Mouse (Mus musculus) 3134 (cell line): Measurements from ENCODE around the gene A630076J17Rik.

Source experiments
- DNase-seq: peaks from one replicate; pipeline ENCODE4 v3.0.0-alpha.2; 2011; ENCODE audit warnings: low spot score; ENCODE audit not compliant: insufficient read length; ENCODE audit errors: extremely low read depth

The A630076J17Rik gene

GRCm38 (mm10) chr3:107230527-107230926 lies at the start of gene A630076J17Rik:
Gene A630076J17Rik (plus strand): TSS chr3:107230614.
- DNase-seq = no peak

DNA sequence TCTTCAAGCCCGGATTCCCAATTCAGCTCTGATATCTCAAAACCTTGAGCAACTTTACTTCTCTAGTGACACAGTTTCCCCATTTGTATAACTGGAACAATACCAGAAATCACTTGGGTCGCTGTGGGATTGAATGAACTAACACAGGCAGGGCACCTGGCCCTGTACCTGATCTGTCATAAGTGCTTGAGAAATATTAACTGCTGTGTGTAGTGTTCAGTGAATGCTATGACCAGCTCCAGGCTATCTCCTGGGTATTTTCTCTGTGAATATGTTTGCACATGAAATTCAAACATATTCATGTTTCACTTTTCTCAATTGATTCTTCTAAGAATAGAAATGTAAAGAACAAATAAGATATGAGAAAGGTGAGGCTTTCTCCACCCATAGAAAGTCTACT lies 49.6 kb upstream of the A630076J17Rik start:
- no peak for DNase-seq

GRCm38 (mm10) chr3:107182756-107183155 lies 47.7 kb upstream of the A630076J17Rik start, which contains the start of gene Kcna10:
Gene Kcna10 (plus strand): TSS chr3:107183056.
- DNase-seq = no peak

DNA sequence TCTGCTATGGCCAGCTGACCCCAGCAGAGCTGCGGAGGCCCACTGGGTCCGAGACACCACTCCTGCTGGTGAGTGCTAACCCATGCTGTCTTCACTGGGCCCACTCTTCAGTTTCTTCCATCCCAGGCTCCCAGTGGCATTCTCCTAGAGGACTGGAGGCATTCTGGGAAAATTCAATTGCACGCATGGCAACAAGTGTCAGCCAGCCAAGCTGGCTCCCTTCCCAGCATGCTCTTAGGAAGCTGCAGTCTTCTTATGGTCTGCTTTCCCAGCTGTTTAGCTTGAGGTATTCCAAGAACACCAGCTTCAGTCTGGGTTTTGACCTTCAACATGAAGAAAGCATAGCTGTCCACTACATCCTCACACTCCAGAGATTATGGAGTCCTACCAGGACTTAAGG lies 47.2 kb upstream of the A630076J17Rik start:
- DNase-seq = no peak

DNA sequence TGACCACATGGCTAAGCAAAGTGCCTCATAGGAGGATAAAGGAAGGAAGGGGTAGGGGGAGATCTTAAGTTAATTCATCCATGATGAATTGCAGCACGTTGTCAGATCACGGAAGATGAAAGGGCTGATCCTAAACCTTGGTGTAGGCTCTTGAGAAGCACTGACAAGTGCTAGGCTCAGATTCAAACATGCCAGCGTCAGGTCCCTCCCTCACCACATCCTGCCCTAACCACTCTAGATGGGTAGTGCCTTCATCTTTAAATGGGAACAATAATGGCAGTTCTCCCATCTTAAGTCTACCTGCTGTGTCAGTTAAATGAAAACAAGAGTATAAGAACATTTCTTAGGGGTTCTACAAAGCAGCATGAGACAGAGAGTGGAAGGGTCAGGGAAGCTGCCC lies 44.8 kb upstream of the A630076J17Rik start:
- DNase-seq = no peak

GRCm38 (mm10) chr3:107187022-107187421 lies 43.4 kb upstream of the A630076J17Rik start:
- DNase-seq = no peak

- no peak for DNase-seq
Measured at GRCm38 (mm10) chr3:107188226-107188899, 42.1 kb upstream of the A630076J17Rik start.

- DNase-seq = no peak
Measured at GRCm38 (mm10) chr3:107201310-107202180, 28.9 kb upstream of the A630076J17Rik start.

DNA sequence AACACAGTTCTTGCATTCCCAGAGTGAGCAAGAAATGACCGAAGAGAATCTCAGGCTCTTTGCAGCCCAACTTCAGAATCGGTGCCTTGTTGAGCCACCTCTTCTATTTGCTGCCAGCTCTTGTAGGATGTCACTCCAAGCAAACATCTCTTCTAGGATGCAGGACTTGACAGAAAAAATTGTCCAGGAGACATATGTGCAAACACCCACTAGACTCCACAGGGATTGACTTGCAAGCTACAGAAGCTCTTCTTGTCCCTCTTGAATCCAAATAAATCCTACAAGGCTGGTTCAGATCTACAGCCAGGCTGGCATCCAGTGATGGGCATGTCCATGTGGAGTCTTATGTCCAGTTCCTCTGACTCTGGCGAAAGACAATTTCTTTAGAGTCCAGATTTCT lies 26.0 kb upstream of the A630076J17Rik start:
- no peak for DNase-seq

GRCm38 (mm10) chr3:107205170-107205569 lies 25.2 kb upstream of the A630076J17Rik start:
- no peak for DNase-seq

DNA sequence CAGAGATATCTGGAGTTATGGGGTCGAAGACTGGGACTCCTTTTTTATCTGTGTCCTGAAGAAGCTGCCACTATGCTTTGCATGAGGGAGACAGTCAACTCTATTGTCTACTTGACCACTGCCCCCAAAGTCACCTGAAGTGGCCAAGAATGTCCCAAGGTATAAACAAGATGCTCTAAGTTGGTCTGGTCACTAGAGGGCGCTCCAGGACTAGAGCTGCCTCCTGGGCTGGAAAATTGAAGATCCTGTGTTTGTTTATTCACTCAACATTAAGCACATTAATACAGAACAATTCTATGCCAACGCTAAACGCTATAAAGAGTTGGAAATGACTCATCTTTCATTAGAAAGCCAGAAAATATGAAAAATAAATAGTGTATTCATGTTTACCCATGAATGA lies 24.4 kb upstream of the A630076J17Rik start:
- DNase-seq = no peak

GRCm38 (mm10) chr3:107206490-107207150 lies 23.8 kb upstream of the A630076J17Rik start:
- no peak for DNase-seq

DNA sequence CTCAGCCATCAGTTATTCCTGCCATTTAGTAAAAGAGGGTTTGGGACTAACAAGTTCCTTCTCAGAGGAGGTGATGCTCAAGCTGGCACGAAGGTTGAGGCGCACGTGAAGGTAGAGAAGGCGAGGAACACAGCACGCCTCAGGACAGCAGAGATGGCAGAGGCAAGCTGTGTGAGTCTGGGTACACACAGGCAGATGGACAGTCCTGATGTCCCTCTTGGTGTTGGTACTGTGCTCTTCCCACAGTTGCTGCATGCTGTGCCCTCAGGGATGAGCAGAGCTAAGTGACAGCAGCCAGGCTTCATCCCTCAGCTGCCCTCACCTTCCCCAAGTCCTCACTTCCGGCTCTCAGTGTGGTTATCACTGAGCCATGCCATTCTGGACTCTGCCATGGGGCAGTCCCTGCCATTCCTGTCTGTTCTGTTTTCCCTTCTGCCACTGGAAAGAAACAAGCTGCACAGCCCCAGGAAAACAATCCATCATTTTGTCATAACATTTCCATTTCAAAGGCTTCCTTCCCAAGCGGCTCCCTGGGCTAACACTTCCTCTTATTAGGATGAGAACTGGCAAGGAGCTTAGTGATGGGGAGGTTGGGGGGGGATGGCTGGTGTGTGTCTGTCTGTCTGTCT lies 22.7 kb upstream of the A630076J17Rik start:
- no peak for DNase-seq

GRCm38 (mm10) chr3:107214606-107215005 lies 15.8 kb upstream of the A630076J17Rik start:
- DNase-seq = no peak

GRCm38 (mm10) chr3:107216400-107217100 lies 13.9 kb upstream of the A630076J17Rik start:
- DNase-seq = no peak

DNA sequence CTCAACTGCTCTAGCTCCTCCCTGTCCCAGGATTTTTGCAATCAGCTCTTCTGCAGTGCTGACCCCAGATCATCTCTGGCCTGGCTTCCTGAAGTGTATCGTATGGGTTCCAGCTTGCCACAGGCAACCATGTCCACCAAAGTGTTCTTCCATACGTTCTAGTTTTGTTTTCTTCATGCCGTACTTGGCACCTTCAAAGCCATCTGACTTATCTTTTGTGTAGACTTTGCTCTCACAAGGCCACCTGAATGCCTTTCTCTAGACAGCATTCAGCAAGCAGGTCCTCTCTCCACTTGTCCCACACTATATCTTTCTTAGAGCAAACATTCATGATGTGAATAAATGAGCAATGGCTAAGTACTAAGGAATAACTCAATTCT lies 13.3 kb upstream of the A630076J17Rik start:
- no peak for DNase-seq

DNA sequence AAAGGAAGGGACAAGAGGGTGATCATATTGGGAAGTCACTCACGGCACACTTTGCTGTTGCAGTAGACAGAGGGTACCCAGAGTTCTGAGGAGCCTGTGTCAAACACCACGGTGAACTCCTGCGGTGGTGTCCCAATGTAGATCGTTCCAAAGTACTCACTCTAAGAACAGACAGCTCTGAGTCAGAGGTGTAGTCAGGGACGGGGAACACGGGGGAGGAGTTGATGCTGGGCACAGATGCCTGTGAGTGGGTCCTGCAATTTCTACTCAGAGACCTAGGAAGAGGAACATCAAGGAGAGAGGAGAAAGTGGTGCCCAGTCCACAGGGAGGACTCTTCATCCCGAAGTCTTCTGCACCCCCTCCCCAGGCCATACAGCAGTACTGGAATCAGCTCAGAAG lies 11.8 kb upstream of the A630076J17Rik start:
- no peak for DNase-seq

DNA sequence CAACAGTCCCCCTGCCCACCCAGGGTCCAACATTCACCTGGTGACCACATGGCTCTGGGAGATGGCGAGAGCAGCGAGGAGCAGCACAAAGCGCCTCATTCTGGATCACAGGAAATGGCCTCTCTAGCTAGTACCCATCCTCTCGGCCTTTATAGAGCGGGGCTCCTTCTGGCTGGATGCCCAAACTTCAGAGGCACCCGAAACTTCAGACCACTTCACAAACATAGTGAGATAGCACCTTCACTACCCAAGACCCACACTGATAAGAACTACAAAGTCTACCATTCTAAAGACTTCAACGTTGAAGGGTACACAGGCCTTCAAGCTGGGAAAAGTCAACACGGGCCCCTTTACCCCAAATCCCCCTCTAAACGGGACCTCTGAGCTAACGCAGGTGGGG lies 8.8 kb upstream of the A630076J17Rik start, which contains the start of gene Cym:
TSS of gene Cym (minus strand) at position 125 of the 400 bp plus-strand sequence.
- DNase-seq = no peak

- DNase-seq = no peak
Measured at GRCm38 (mm10) chr3:107223230-107223629, 7.2 kb upstream of the A630076J17Rik start.

DNA sequence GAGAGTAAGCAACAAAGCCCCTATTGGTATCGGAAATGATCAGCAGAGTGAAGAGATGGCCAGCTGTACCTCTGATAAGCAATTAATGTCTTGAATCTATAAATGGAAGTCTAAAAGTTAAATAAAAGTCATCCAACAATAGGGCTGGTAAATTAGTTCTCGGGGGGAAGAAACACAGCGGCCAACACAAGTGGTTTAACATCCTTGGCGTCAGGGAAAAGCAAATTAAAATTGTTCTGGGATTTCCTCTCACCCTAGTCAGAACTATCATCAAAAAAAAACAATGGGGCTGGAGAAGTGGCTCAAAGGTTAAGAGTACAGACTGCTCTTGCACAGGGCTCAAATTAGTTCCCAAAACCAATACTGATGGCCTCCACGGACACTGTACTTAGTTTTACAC lies 4.6 kb upstream of the A630076J17Rik start:
- DNase-seq = no peak
